Mouse (Mus musculus) cerebellum, postnatal 14 days (tissue): ENCODE measurements around the gene Ttc23.

Source experiments
- DNase-seq, 2 experiments: peaks; one replicate each; pipeline ENCODE4 v3.0.0; 2021; ENCODE audit warnings: mixed read lengths in 2 of 2

Ttc23 gene

GRCm38 (mm10) chr7:67647277-67647676 lies at the start of gene Ttc23:
TSS of gene Ttc23 (plus strand) at chr7:67647410.
- no peak for DNase-seq

- peak; percentile 31 to 48 for DNase-seq
Observed at GRCm38 (mm10) chr7:67598050-67598449, 49.2 kb upstream of the Ttc23 start.

- DNase-seq, result peak in 1 of 2 experiments; percentile 20
Observed at GRCm38 (mm10) chr7:67605114-67605513, 42.1 kb upstream of the Ttc23 start.

- no peak for DNase-seq
Observed at GRCm38 (mm10) chr7:67606250-67606649, 41.0 kb upstream of the Ttc23 start.

GRCm38 (mm10) chr7:67607669-67608347 lies 39.4 kb upstream of the Ttc23 start:
- no peak for DNase-seq

GRCm38 (mm10) chr7:67608348-67609024 lies 38.7 kb upstream of the Ttc23 start:
- no peak for DNase-seq

- DNase-seq, result no peak
Observed at GRCm38 (mm10) chr7:67613795-67614463, 33.3 kb upstream of the Ttc23 start.

GRCm38 (mm10) chr7:67614464-67614861 lies 32.7 kb upstream of the Ttc23 start:
- no peak for DNase-seq

- DNase-seq, result no peak
Observed at GRCm38 (mm10) chr7:67616890-67617289, 30.3 kb upstream of the Ttc23 start.

GRCm38 (mm10) chr7:67617646-67618045 lies 29.6 kb upstream of the Ttc23 start:
- DNase-seq, result no peak

- DNase-seq, result no peak
Observed at GRCm38 (mm10) chr7:67618316-67618715, 28.9 kb upstream of the Ttc23 start.

GRCm38 (mm10) chr7:67619836-67620235 lies 27.4 kb upstream of the Ttc23 start:
- DNase-seq, result peak; percentile 54 to 57

- no peak for DNase-seq
Observed at GRCm38 (mm10) chr7:67622151-67622550, 25.1 kb upstream of the Ttc23 start.

- no peak for DNase-seq
Observed at GRCm38 (mm10) chr7:67626671-67627070, 20.5 kb upstream of the Ttc23 start.

GRCm38 (mm10) chr7:67629681-67630080 lies 17.5 kb upstream of the Ttc23 start:
- DNase-seq, result no peak

- peak; percentile 89 to 91 for DNase-seq
Observed at GRCm38 (mm10) chr7:67630817-67631216, 16.4 kb upstream of the Ttc23 start.

GRCm38 (mm10) chr7:67632380-67632779 lies 14.8 kb upstream of the Ttc23 start:
- DNase-seq, result peak in 1 of 2 experiments; percentile 52

- DNase-seq, result no peak
Observed at GRCm38 (mm10) chr7:67634210-67634609, 13.0 kb upstream of the Ttc23 start.

- no peak for DNase-seq
Observed at GRCm38 (mm10) chr7:67636161-67636560, 11.0 kb upstream of the Ttc23 start.

GRCm38 (mm10) chr7:67639006-67639405 lies 8.2 kb upstream of the Ttc23 start:
- no peak for DNase-seq

- DNase-seq, result no peak
Observed at GRCm38 (mm10) chr7:67642955-67643354, 4.3 kb upstream of the Ttc23 start.

- peak in 1 of 2 experiments; percentile 32 for DNase-seq
Observed at GRCm38 (mm10) chr7:67644291-67644690, 2.9 kb upstream of the Ttc23 start.

GRCm38 (mm10) chr7:67644833-67645680 lies 2.2 kb upstream of the Ttc23 start, which contains the start of gene Lrrc28:
TSS of gene Lrrc28 (minus strand) at chr7:67645268.
- peak; percentile 99 for DNase-seq
